Mouse (Mus musculus) c-Kit-negative CD71-positive TER-119-positive erythroid progenitor cells, embryonic 14.5 days (primary cell): Measurements from ENCODE around the gene Rhoj.
"Not testable (repeated sequence)": the region's sequence is repeated elsewhere in the genome, so short reads cannot be mapped to it uniquely, and the experiment has no call there.

Experiments used
- DNase-seq: peaks from one replicate; pipeline ENCODE4 v3.0.0-alpha.2; 2013; ENCODE audit warnings: low read depth, low spot score

The Rhoj gene

DNA sequence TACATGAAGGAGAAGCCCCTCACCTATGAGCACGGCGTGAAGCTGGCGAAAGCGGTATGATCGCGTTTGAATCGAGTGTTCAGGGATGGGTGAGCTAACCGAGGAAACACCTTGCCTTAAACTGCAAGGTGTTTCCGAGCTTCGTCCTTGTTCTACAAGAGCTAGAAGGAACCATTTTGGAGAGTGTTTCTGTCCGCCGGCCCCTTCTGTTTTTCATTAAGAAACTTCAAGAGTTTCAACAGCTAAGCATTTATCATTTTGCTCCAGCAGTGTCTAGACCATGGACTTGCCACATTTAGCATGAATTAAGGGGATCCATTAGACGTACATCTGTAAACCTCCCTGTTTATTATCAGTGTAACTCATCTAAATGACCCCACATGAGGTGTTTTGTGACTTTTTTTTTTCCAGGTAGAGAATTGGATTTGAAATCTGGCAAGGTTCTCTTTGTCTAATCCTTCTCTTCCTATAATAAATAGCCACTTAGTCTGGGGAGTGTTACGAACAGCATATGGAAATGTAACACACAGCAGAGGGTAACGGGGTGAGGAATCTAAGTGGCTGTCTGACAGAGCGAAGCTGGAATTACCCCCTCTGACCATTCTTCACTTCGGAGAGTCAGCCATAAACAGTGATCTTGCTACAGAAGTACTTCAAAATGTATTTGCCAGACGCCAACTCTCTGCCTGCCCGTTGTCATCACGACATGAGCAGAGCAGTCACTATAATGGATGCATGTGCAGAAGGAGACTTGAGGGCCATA is 86.1 kb downstream of the Rhoj start:
- DNase-seq = no peak

DNA sequence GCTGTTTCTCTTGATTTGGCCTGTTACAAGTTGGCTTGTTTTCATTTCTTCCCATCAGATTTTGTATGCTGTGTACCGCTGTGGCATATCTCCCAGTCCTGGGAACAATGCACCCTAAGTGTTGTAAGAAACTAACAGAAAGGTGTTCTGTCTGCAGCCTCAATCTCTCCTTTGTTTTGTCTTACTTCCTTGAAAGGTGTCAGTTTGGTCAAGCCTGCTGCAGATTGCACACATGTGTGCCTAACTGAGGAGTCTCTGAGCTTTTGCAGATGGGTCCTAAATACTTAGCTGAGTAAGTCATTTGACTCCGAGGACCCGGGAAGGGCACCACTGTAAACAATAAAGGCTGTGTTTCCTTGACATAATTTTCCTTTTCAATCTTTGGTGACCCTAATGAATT is 88.5 kb downstream of the Rhoj start:
- DNase-seq = no peak

- DNase-seq = no peak
Measured at GRCm38 (mm10) chr12:75397077-75397476, 89.0 kb downstream of the Rhoj start.

GRCm38 (mm10) chr12:75412964-75413363 is 104.8 kb downstream of the Rhoj start:
- DNase-seq = no peak

GRCm38 (mm10) chr12:75414991-75415390 is 106.9 kb downstream of the Rhoj start:
- no peak for DNase-seq

- no peak for DNase-seq
Measured at GRCm38 (mm10) chr12:75416681-75417080, 108.6 kb downstream of the Rhoj start, which contains the start of gene Gphb5. Gene Gphb5, minus strand, starts transcription at chr12:75416781.

DNA sequence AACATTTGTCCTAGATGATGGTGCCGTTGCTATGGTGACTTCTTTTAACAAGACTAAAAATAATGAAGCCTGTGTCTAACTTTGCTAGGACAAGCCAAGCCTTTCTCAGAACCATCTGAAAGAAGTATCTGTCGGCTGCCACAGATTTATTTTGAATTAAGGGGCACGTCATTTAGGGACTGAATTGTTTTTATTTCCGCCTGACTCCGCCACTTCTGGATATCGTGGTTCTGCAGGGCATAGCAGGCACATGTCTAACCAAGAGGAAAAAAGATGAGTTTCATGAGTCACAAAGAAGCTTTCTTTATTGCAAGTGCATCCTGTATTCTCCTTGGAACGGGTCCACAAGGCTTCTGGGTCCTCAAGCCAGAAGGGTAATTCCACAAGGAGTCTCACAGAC is 116.2 kb downstream of the Rhoj start:
- no peak for DNase-seq

GRCm38 (mm10) chr12:75424817-75425216 is 116.7 kb downstream of the Rhoj start:
- no peak for DNase-seq

- no peak for DNase-seq
Measured at GRCm38 (mm10) chr12:75425882-75426281, 117.8 kb downstream of the Rhoj start.

GRCm38 (mm10) chr12:75428719-75429118 is 120.6 kb downstream of the Rhoj start:
- DNase-seq = no peak

- no peak for DNase-seq
Measured at GRCm38 (mm10) chr12:75429685-75430396, 121.7 kb downstream of the Rhoj start.

GRCm38 (mm10) chr12:75432400-75432799 is 124.3 kb downstream of the Rhoj start:
- DNase-seq = not testable (repeated sequence)

GRCm38 (mm10) chr12:75446245-75446644 is 138.1 kb downstream of the Rhoj start:
- DNase-seq = no peak

DNA sequence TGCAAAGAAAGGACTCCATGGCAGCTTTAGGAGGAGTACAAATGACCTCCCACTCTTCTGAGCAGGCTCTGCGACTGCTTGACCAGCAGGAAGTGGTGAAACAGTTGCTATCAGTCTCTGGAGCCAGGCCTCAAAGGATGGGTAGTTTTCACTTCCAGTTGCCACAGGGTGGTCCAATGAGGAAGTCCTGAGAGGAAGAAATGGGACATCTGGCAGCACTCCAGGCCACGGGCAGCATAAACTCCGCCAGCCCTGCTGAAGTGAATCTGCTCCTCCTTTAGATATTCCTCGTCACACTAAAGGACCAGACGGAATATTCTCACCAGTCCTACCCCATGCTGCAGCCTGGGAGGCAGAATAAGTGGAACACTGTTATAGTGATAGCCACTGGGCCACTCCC is 140.8 kb downstream of the Rhoj start:
- DNase-seq = no peak

GRCm38 (mm10) chr12:75449475-75449966 is 141.4 kb downstream of the Rhoj start:
- no peak for DNase-seq

GRCm38 (mm10) chr12:75450011-75450410 is 141.9 kb downstream of the Rhoj start:
- no peak for DNase-seq

DNA sequence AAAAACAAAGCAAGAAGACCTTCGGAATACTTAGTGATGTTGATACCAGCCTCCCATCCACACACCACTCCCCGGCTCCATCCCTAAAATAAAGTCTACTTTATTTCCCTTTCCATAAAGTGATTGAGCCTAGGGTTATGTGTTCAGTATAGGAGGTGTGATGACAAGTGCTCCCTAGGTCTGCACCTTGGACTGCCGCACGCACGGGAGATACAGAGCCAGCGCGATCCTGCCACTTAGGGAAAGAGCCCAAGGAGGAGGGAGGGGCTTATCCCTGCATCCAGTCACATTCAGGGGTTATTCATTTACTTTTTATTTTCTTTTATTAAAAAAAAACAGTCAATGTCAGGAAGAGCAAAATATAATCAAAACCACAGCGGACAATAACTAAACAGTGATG is 142.5 kb downstream of the Rhoj start:
- no peak for DNase-seq
